Mouse (Mus musculus) left cerebral cortex, adult 9 months (tissue): ENCODE measurements at regions not wholly inside any gene's neighbourhood (a gene's known extent, or its start where the extent isn't known, plus 50 kb on each side); places are given as distances from the start of the nearest gene placed in this dataset.

Source experiments
- DNase-seq, 2 experiments: peaks; one replicate each; pipeline ENCODE4 v3.0.0; 2022; ENCODE audit warnings: low spot score in 2 of 2

DNA sequence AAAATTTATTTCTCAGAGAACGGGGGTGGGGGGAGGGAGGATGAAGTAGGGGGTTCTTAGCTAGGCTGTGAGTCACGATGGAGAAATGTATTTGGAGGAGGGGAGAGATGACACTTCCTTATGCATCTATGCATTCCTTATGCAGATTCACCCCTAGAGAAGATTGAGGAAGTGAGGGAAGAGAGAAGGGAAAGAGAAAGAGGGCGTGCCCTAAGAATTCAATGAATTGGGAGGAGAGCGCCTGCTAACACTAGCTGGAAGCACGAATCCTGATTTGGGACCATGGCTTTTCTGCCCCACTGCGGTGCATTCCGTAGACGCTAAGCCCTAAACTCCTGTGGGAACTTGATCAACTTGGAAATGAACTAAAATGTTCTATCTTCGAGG lies 56.1 kb downstream of the Foxi3 start:
- DNase-seq, result no peak

DNA sequence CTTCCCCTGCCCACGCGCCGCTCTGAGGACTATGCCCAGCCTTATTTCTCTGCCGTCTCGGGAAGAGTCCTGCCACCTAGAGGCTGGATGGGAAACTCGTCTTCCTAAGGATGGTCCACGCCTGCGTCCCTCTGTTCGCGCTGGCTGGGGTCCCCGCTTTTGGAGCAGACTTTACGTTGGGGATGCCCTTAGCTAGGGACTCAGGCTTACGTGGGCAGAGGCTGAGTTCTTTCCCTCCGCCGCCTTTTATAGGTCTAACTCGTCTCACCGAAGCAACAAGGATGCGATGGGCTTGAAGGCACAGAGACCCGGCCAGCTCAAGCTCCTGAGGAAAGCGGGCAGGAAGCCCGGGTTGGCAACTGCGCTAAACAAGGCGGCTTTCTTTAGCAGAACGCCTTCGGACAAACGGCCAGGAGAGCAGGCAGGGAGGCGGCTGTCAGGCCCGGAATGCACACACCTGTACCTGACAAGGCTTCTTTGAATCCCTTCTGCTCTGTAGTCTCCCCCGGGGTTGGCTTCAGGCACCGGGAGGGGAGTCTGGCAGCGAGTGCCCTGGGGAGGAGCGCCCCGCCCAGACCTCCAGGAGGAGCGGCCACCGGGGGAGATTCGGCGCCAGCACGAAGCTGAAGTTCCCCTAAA lies 56.6 kb downstream of the Foxi3 start:
- peak in 1 of 2 experiments; percentile 53 for DNase-seq

DNA sequence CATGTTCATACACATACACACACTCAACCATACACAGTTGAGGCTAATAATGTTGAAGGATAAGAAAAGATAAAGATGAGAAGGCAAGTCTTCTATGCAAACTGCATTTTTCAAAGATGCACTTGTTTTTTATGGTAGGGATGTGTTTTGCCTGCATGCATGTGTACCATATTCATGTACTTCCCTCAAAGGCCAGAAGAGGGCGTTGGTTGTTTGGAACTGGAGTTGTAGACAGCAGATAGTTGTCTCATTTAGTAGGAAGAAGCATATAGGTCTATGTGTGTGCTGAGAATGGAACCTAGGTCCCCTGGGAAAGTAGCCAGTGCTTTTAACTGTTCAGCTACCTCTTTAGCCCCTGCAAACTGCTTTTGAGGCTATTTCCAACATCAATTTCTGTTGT lies 60.1 kb downstream of the Foxi3 start:
- no peak for DNase-seq

DNA sequence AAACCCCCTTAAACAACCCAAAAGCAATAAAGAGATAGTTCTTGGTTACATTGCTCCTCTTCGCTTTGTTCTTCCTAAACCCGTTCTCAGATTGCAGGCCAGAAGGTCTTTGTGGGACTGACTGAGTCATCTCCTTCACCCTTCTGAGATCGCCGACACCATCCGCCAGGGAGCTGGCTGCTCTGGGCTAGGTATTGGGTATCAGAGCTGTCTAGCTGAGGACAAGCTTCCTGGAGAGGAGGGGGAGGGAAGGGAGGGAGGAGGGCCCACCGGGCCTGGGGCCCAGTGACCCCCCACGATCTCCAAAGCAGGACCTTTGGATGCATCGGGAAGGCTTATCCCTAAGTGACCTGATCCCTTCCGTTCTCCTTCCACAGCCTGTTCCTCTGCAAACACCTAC lies 65.0 kb downstream of the Foxi3 start:
- DNase-seq, result no peak

DNA sequence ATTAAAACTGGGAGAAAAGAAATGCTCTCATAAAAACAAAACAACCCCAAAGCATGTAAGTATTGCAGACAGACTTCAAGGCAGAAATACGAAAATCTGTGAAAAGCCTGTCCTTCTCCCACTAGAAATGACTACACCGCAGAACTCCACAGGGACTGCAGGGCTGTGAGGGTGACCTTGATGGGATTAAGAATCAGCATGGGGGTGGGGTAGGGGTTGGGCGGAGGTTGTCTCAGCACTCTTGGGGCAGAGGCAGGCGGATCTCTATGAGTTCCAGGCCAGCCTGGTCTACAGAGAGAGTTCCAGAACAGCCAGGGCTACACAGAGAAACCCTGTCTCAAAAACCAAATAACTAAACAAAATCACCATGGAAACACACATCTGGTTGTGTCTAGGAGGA lies 69.1 kb downstream of the Foxi3 start:
- DNase-seq, result no peak

DNA sequence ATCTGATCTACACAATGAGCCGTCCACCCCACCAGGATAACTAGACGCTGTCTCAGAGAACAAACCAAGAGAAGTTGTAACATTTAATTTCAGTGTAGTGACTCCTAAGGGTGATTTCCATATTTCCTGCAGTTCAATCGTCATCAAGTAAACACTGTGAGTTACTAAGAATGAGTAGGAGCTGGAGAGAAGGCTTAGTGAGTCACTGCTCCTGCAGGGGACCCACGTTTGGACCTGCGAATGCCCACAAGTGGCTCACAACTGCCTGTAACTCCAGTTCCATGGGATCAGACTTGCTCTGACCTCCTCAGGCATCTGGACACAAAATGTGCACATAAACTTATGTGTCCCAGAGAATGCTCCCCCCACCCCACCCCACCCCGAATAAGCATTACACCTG lies 73.3 kb downstream of the Foxi3 start:
- no peak for DNase-seq

DNA sequence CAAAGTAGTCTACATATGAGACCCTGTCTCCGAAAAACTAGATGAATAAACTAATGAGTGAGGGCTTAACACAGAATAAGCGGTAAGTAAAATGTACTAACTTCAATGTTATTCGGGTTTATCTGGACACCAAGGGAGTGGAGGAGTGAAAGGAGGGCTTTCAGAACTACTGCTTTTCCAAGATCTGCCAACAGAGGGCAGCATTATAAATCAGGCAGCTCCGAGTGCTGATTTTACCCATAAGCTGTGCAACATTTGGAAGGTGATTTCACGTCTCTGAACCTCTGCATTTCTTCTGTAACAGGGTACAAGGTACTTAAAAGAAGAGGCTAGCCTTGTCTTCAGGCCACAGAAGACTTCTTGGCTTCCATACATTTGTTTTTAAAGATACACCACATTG lies 74.2 kb downstream of the Foxi3 start:
- peak in 1 of 2 experiments; percentile 7 for DNase-seq

DNA sequence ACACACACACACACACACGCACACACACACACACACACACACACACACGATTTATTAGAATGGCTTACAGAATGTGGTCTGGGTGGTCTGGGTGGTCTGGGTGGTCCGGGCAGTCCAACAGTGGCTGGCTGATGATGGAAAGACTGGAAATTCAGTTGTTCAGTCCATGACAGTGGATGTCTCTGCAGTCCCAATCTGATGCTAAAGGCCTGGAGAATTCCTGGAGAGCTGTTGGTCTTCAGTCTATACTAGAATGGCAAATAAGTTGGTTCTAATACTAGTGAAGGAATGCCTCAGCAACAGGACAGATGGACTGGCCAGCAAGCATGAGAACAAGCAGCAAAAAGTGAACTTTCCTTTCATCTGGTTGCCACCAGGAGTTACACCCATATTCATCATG lies 87.9 kb downstream of the Foxi3 start:
- DNase-seq, result no peak

DNA sequence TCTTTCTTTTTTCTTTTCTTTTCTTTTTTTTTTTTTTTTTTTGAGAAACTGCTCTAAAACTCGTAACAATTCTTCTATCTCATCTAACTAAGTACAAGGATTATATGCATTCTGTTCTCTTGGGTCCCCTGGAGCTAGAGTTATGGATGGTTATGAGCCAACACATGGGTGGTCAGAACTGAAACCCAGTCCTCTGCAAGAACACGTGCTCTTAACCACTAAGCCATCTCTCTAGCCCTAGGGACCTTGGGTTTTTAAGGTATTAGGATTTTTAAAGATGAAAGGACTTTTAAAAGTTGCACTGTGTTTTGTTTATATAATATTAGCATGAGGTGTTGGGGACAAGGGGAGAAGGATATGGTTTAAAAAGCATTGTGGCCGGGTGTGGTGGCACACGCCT lies 88.9 kb downstream of the Foxi3 start:
- DNase-seq, result no peak

DNA sequence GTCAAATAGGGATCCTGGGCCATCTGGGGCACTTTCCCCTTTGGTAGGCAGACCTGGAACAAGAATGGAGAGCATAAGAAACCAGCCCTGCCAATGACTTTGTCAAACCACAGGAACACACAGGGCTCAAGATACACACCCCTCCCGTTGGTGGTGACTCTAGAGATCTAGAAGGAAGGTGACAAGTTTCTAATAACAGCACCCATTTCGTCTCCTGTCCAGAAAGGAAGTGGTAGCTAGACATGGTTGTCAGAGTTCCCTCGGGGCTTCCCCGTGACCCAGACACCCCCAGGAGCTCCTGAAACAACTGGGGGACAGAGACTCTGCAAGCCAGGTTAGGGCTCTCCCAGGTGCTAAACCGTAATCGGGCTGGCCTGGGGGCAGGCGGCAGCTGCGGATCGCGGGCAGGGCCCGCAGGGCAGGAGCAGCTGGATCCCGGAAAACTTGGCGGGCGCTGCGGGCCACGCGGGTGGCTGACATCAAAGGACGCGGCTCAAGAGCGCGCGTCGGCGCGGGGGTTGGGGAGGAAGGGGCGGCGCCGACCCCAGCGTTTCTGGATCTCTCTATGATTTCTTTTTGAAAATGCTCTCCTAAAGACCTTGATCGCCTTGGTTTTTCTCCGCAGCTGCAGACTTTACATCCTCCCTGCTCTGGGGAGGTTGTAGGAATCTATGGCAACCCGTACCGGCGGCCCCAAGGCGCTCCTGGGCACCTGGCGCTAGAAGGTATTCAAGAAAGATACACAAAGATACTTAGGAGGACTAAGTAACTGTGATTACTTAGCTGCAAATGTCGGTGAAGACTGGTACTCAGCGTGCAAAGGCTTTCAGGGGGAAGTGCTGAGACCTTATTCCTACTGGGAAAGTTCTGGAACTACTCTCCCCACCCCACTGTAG lies 92.1 kb downstream of the Foxi3 start:
- DNase-seq, result no peak

DNA sequence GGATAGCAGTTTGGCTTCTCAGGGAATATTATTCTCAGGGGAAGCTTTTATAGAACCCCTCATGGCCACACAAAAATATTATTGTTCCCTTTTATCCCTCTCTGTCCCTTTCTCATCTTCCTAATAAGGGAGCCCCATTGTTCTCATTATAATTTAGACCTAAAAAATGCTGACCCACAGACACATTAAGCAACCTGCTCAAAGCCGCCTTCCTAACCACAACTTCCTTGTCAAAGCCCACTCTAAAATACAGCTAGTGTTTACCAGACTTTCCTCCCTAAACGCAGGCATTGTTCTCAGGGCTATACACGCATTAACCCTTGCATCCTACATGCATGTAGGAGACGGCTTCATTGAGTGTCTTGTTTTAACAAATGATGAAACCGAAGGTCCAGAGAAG lies 93.9 kb downstream of the Foxi3 start:
- DNase-seq, result no peak

DNA sequence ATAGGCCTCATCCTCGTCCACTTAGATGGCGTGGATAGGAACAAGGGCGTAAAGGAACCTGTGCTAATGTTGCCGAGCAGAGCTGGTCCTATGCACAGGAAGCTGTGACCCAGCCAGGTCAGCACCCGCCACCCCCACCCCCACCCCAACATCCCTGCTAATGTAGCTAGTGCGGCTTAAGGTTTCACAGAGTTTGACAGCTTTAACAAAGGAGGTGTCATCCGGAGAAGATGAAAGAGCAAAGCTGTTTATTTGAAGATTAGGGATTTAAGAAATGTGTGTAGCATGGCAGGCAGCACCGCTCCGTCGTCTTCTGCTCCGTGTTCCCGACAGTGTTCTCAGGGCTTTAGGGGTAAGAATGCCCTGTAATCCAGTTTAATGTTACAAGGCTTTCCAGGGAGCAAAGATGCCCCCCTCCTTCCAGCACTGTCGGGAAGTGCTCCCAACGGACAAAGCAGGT lies 93.5 kb downstream of the Thnsl2 start:
- DNase-seq, result no peak

DNA sequence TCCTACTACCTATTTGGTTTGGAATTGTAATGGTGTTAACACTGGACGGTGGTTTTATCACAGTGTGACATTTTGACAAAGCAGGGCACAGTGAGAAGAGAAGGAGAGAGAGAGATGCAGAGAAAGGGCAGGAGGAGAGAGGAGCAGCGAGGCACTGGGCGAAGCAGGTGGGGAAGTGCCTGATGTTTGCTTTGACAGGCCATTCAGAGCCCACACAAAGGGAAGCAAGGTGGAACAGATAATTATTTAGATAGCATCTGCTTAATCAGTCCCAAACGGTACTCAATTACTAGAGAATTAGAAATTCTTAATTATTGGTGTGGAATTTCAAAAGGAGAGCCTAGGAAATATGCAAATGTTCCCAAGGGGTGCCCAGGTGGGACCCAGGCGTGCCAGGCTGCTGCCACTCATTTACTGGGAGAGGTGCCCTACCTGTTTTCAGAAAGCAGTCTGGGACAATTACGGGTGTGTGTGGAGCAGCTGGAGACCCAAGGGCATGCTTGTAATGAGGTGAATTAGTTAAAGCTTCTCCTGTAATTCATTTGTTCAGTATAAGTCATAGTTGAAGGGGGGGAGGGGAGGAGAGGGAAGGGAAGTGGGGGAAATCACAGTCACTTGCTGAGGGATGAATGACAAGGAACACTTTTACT lies 86.9 kb downstream of the Thnsl2 start:
- DNase-seq, result no peak

DNA sequence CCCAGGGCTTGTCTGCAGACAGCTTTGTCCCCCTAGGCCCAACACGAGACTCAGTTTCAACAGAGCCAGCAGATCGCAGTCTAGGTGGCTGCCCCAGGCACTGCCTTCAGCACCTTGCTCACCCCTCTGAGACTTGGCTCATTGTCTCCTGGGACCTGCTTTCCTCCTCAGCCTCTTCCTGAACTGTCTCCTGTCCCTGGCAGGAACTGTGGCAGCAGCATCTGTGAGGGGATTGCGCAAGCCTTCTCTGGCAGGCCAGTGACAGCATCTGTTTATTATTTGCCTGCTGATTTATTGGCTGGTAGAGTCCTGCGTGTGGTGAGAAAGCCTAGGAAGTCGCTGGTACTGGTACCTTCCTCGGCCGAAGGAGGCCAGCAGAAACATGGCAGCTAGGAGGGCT lies 84.1 kb downstream of the Thnsl2 start:
- DNase-seq, result no peak

DNA sequence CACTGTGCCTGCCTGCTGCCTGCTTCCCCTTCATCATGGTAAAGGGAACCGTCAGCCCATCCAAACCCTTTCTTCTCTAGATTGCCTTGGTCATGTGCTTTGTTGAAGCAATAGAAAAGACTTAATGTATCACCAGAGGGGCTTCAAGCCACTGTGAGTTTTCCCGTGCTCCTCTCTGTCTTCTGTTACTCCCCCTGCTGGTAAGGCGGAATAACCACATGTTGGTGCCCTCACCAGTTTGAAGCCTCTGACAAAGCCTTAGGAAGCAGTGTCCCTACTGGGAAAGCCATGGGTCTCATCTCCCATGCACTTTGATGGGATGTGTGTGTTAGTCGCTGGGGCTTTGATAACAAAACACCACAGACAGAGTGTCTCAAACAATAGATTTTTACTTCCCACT lies 81.3 kb downstream of the Thnsl2 start:
- DNase-seq, result no peak

DNA sequence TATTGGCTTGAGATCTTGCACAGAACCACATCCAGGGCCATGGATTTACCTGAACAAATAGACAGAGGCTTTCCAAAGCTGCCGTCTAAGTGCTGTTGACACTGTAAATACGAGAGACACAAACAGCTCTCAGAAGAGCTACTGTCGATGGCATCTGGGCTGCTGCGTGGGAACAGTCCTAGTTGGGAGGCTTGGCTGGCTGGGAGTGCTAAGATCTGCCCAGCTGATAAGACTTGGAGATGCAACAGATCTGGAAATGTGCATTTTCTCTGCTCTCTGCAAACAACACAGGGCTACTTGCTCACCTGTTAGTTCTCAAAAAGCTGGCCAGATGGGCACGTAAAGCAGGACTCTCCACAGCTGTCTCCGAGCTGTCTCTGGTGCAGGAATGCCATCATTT lies 78.8 kb downstream of the Thnsl2 start:
- no peak for DNase-seq

DNA sequence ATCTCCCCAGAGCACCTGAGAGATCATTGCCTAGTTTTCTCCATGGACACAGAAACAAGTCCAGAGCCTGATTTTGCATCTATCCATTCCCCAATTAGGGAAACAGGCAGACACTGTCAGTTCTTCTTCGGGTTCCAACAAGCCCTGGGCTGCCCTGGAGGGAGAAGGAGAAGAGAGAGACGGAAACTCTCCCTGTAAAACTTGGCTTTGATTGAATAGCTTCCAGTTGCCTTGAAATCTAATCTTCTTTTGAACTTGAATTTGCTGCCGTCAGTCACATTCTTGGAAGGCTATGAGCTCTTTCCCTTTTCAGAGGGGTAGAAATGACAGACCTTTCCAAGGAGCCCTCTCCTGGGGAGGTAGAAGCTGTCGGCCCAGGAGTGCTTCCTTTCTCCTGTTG lies 75.0 kb downstream of the Thnsl2 start:
- no peak for DNase-seq

DNA sequence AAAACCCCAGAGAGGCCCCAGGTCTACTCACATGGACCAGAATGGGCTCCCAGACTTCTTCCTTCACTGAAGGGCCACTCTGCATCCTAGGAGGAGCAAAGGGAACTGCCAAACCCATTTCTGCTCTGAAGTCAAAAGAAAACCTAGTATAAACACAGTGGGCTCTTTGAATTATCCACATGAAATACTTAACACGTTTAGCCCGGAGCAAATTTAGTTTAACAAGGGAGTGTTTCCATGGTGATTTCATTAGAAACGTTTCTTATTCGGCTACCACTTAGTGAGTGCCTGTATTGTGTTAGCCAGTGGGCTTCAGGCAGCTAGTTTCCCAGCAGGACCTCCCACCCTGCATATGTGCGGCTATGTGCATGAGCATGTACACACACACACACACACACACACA lies 69.4 kb downstream of the Thnsl2 start:
- peak in 1 of 2 experiments; percentile 6 for DNase-seq
